Mouse (Mus musculus) intestine, embryonic 14.5 days (tissue): ENCODE data around the gene Myh14. TPM values are rescaled to one million over a fixed set of nuclear protein-coding genes. Genes with fewer than 3 reads are reported as not detected.
A peak's percentile ranks its signal among the peaks of the same experiment; 100 is the strongest.

ENCODE experiments used
- ATAC-seq: fragments of 200-750 bp; cut with Nextera tagmentation; replicated peaks from 2 replicates; pipeline ENCODE4 v1.8.0; 2017; ENCODE audit warnings: low read depth, moderate number of reproducible peaks, moderate TSS enrichment, moderate library complexity; ENCODE audit not compliant: low FRiP score, low TSS enrichment
- DNase-seq: peaks from one replicate; pipeline ENCODE4 v3.0.0-alpha.2; 2018; ENCODE audit warnings: low spot score
- H3K27ac ChIP-seq: fragments of 300-500 bp; sonication (generic); 2 replicates; pipeline ENCODE4 v1.5.1; 2014; ENCODE audit warnings: low read depth, mild to moderate bottlenecking, control low read depth
- H3K27me3 ChIP-seq: fragments of 300-500 bp; sonication (generic); replicated peaks from 2 replicates; pipeline ENCODE4 v1.6.1; 2014; ENCODE audit warnings: low read length, control low read depth; ENCODE audit not compliant: control insufficient read depth, insufficient read depth
- H3K36me3 ChIP-seq: fragments of 300-500 bp; sonication (generic); 2 replicates; pipeline ENCODE4 v1.6.1; 2014; ENCODE audit warnings: low read length, control low read depth; ENCODE audit not compliant: control insufficient read depth, insufficient read depth
- H3K4me1 ChIP-seq: fragments of 300-500 bp; sonication (generic); replicated peaks from 2 replicates; pipeline ENCODE4 v1.6.1; 2014; ENCODE audit warnings: low read length, control low read depth, mixed read lengths; ENCODE audit not compliant: control insufficient read depth, insufficient read depth
- H3K4me2 ChIP-seq: fragments of 300-500 bp; sonication (generic); 2 replicates; pipeline ENCODE4 v1.6.1; 2014; ENCODE audit warnings: low read length
- H3K4me3 ChIP-seq: fragments of 300-500 bp; sonication (generic); 2 replicates; pipeline ENCODE4 v1.5.1; 2014; ENCODE audit warnings: low read depth, low read length, control low read depth, mixed read lengths
- H3K9ac ChIP-seq: fragments of 300-500 bp; sonication (generic); 2 replicates; pipeline ENCODE4 v1.6.1; 2014; ENCODE audit warnings: mild to moderate bottlenecking, low read length
- H3K9me3 ChIP-seq: fragments of 300-500 bp; sonication (generic); 2 replicates; pipeline ENCODE4 v1.6.1; 2016; ENCODE audit warnings: low read length, control low read depth; ENCODE audit not compliant: control insufficient read depth
- whole genome bisulfite sequencing: fragments of 180-500 bp; shearing (Covaris S2); extraction: QIAGEN DNeasy Blood & Tissue Kit; methylation state at CpG from one replicate; pipeline ENCODE4 v1.1.7; 2014; 5-methylcytosine and 5-hydroxymethylcytosine counted together
- polyA plus RNA-seq: library from polyadenylated mRNA; unstranded; fragments of >200 nt; fragmentation: Nextera tagmentation; extraction: Ambion mirVana; gene quantifications from 2 replicates; pipeline ENCODE4 v1.2.1, GENCODE M21; 2014

Myh14 gene
- polyA plus RNA-seq, 1 experiment from 2014 or later: 33.4 TPM

DNA sequence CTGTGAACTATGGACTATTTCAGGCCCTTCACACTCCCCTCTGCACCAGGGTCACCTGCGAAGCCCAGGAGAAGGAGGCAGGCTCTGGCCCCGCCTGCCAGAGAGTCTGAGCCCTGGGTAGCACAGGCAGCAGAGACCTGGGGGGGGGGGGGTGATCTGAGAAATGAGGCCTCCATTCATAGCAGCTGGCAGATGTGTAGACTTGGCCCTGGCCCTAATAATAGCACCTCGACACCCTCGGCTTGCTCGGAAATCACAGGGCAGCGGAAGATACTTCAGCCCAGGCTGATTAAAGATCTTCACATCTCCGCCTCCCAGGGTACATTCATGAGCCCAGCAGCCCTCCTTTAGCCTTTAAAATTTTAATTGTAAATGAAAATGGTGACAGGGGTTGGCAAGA lies 58.5 kb downstream of the Myh14 start:
- ATAC-seq (no peak), DNase-seq (no peak)
- Histone ChIP-seq H3K4me2 (no peak overlapping the region), H3K9ac (no peak overlapping the region), H3K36me3 (no peaks in the 10 kb centered on the region), H3K27ac (no peak overlapping the region), H3K4me1 (no peaks in the 10 kb centered on the region), H3K4me3 (no peak overlapping the region), H3K27me3 (peaks cover 24% of the 10 kb centered on the region), H3K9me3 (no peaks in the 10 kb centered on the region)
- WGBS: 64% methylated on average over 7 of the region's 7 CpGs

GRCm38 (mm10) chr7:44606171-44606901 lies 64.3 kb downstream of the Myh14 start:
- Histone ChIP-seq H3K36me3 (no peaks in the 10 kb centered on the region), H3K9ac (no peak overlapping the region), H3K4me1 (no peaks in the 10 kb centered on the region), H3K4me2 (no peak overlapping the region), H3K27ac (no peak overlapping the region), H3K9me3 (no peaks in the 10 kb centered on the region), H3K27me3 (peaks cover 60% of the 10 kb centered on the region), H3K4me3 (no peak overlapping the region)
- DNase-seq: peak; percentile 60
- ATAC-seq: peak; percentile 65
- 9% methylated on average over 29 of the region's 29 CpGs for WGBS

DNA sequence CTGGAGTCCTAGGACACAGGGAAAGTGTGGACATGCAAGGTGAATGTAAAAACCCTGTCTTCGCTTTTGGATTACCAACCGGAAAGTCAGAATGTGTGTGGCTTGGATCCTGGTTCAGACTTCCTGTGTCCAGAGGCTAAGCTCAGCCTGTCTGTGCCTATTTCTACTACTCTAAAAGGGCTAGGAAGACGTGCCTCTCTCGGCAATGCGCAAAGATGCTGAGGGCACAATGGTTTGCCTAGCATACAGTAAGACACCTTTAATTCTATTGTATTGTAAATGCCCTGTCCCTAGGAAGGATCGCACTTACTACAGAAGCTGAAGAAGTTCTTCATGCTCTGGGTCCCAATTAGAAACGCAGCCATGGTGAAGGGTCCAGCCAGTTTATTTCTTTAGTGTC lies 65.2 kb downstream of the Myh14 start:
- peaks cover 67% of the 10 kb centered on the region for H3K27me3 ChIP-seq

DNA sequence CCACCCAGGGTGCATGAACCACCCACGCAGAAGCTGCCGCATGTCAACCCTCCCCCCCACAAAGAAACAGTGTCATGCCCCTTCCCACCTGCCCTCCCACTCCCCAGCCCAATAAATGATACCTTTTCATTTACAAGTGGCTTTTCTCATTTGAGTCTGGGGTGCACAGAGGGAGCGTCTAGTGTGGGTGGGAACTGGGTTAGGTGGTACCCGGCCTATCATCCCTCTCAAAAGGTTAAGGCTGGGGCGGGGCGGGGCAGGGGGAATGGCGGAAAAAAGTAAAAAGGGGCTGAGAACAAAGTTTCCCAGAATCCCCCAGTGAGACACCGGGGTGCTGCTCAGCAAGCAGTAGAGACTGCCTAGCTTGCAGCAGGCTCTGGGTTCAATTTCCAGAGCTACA lies 66.0 kb downstream of the Myh14 start:
- H3K4me1 ChIP-seq: no peaks in the 10 kb centered on the region
- WGBS: 5% methylated on average over 8 of the region's 8 CpGs
- H3K27ac ChIP-seq: no peak overlapping the region
- H3K4me2 ChIP-seq: peak overlapping the region; percentile 53
- H3K9ac ChIP-seq: no peak overlapping the region
- H3K4me3 ChIP-seq: peak overlapping the region; percentile 26; the same call in 1 of the 2 replicates
- H3K27me3 ChIP-seq: peaks cover 67% of the 10 kb centered on the region
- DNase-seq: no peak
- no peaks in the 10 kb centered on the region for H3K36me3 ChIP-seq
- no peak for ATAC-seq
- H3K9me3 ChIP-seq: no peaks in the 10 kb centered on the region

More for the DNA sequence above, 65.2 kb downstream of the Myh14 start:
- H3K4me3 ChIP-seq: no peak overlapping the region
- H3K27ac ChIP-seq: no peak overlapping the region
- H3K4me1 ChIP-seq: no peaks in the 10 kb centered on the region
- H3K9ac ChIP-seq: no peak overlapping the region
- H3K36me3 ChIP-seq: no peaks in the 10 kb centered on the region
- WGBS: 41% methylated on average over 7 of the region's 7 CpGs
- ATAC-seq (no peak), DNase-seq (no peak)
- no peak overlapping the region for H3K4me2 ChIP-seq
- H3K9me3 ChIP-seq: no peaks in the 10 kb centered on the region

- Histone ChIP-seq H3K4me1 (no peaks in the 10 kb centered on the region), H3K27me3 (peaks cover 67% of the 10 kb centered on the region), H3K4me2 (peak overlapping the region; percentile 53), H3K9me3 (no peaks in the 10 kb centered on the region), H3K36me3 (no peaks in the 10 kb centered on the region), H3K9ac (no peak overlapping the region), H3K27ac (no peak overlapping the region), H3K4me3 (peak overlapping the region; percentile 26)
- DNase-seq: peak; percentile 64
- 0% methylated on average over 24 of the region's 25 CpGs for WGBS
- ATAC-seq: peak; percentile 28; the same call in 1 of the 2 replicates
These were observed 66.5 kb downstream of the Myh14 start for GRCm38 (mm10) chr7:44604139-44604606.

DNA sequence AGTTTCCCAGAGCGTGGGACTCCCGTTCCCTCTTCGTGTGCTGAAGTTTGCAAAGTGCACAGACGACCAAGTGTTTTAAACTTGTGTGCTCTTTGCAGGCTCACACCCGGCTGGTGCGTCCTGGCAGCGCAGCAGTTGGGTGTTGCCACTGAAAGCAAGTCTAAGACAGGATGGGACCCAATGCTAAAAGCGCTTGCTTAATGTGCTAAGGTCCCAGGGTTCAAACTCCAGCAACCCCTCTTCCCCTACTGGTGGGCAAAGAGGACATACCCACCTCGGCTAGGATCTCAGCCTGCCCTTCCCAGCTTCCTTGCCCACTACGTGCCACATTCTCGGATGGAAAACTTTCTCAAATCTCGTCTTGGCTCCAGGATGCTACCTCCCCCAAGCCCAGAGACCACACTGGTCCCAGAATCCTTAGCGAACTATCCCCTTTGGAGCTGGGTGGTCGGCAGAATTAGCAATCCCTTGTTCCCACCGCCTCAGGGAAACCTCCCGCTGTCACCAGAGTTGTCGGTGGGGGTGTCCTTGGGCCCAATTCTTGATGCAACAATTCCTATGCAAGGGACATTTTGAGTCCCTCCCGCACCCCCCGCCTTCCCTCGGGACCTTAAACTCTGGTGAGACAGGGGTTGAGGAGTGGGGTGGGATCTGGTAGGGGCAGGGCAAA lies 67.3 kb downstream of the Myh14 start:
- Histone ChIP-seq H3K4me2 (peak overlapping the region; percentile 53), H3K27ac (no peak overlapping the region), H3K4me1 (no peaks in the 10 kb centered on the region), H3K9me3 (no peaks in the 10 kb centered on the region), H3K36me3 (no peaks in the 10 kb centered on the region), H3K4me3 (0 out of 2 replicates have a peak overlapping the region, but pooled peaks have one; percentile 26), H3K9ac (no peak overlapping the region), H3K27me3 (peaks cover 67% of the 10 kb centered on the region)
- WGBS: 4% methylated on average over 20 of the region's 20 CpGs
- no peak for ATAC-seq
- DNase-seq: no peak

- no peaks in the 10 kb centered on the region for H3K9me3 ChIP-seq
- no peak overlapping the region for H3K27ac ChIP-seq
- no peak for ATAC-seq
- peaks cover 67% of the 10 kb centered on the region for H3K27me3 ChIP-seq
- no peak overlapping the region for H3K4me2 ChIP-seq
- DNase-seq: no peak
- H3K4me1 ChIP-seq: no peaks in the 10 kb centered on the region
- H3K9ac ChIP-seq: no peak overlapping the region
- no peak overlapping the region for H3K4me3 ChIP-seq
- 11% methylated on average over 11 of the region's 11 CpGs for WGBS
- H3K36me3 ChIP-seq: no peaks in the 10 kb centered on the region
These were observed 68.2 kb downstream of the Myh14 start for GRCm38 (mm10) chr7:44602443-44602842.

DNA sequence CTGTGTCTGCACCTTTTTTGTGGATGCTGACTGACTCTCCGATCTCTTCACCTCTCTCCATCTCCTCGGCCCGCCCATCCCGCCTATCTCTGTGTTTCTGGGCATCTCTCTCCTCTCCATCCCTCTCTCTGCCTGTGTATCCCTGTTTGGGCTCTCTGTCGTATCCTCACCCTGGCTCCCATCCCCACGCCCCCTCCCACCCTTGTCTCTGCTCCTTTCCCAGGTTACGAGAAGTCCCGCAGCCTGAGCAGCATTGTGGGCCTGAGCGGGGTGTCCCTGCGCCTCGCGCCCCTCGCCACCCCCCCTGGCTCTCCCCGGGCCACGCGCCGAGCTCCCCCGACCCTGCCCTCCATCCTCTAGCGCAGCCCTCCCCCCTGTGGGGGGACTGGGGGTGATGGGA lies 69.0 kb downstream of the Myh14 start:
- H3K27me3 ChIP-seq: peaks cover 59% of the 10 kb centered on the region
- no peaks in the 10 kb centered on the region for H3K36me3 ChIP-seq
- no peak overlapping the region for H3K27ac ChIP-seq
- DNase-seq (no peak), ATAC-seq (no peak)
- H3K9me3 ChIP-seq: no peaks in the 10 kb centered on the region
- no peaks in the 10 kb centered on the region for H3K4me1 ChIP-seq
- H3K4me3 ChIP-seq: no peak overlapping the region
- H3K4me2 ChIP-seq: no peak overlapping the region
- WGBS: 14% methylated on average over 19 of the region's 19 CpGs
- no peak overlapping the region for H3K9ac ChIP-seq
